Mouse (Mus musculus) midbrain, embryonic 15.5 days (tissue): ENCODE measurements at regions not wholly inside any gene's neighbourhood (a gene's known extent, or its start where the extent isn't known, plus 50 kb on each side); places are given as distances from the start of the nearest gene placed in this dataset.
"Not testable (repeated sequence)": the region's sequence is repeated elsewhere in the genome, so short reads cannot be mapped to it uniquely, and the experiment has no call there.

ENCODE experiments used
- ATAC-seq: fragments of 200-750 bp; cut with Nextera tagmentation; replicated peaks from 2 replicates; pipeline ENCODE4 v1.8.0; 2017; ENCODE audit warnings: moderate TSS enrichment
- H3K27ac ChIP-seq: fragments of 300-500 bp; sonication (generic); 2 replicates; pipeline ENCODE4 v1.5.1; 2015; ENCODE audit warnings: mild to moderate bottlenecking, inconsistent platforms
- H3K27me3 ChIP-seq: fragments of 300-500 bp; sonication (generic); replicated peaks from 2 replicates; pipeline ENCODE4 v1.6.1; 2015; ENCODE audit warnings: inconsistent platforms
- H3K36me3 ChIP-seq: fragments of 300-500 bp; sonication (generic); replicated peaks from 2 replicates; pipeline ENCODE4 v1.6.1; 2015; ENCODE audit warnings: inconsistent platforms
- H3K4me1 ChIP-seq: fragments of 300-500 bp; sonication (generic); 2 replicates; pipeline ENCODE4 v1.6.1; 2015; ENCODE audit warnings: inconsistent platforms
- H3K4me2 ChIP-seq: fragments of 300-500 bp; sonication (generic); 2 replicates; pipeline ENCODE4 v1.6.1; 2015; ENCODE audit warnings: inconsistent platforms, mild to moderate bottlenecking, moderate library complexity
- H3K4me3 ChIP-seq: fragments of 300-500 bp; sonication (generic); 2 replicates; pipeline ENCODE4 v1.5.1; 2015; ENCODE audit warnings: mild to moderate bottlenecking, inconsistent platforms
- H3K9ac ChIP-seq: fragments of 300-500 bp; sonication (generic); 2 replicates; pipeline ENCODE4 v1.6.1; 2015; ENCODE audit warnings: mild to moderate bottlenecking, inconsistent platforms
- H3K9me3 ChIP-seq: fragments of 300-500 bp; sonication (generic); 2 replicates; pipeline ENCODE4 v1.6.1; 2016; ENCODE audit warnings: inconsistent platforms
- WGBS: fragments of 180-500 bp; shearing (Covaris S2); methylation state at CpG from one replicate; pipeline ENCODE4 v1.1.7; 2015; ENCODE audit warnings: mixed read lengths; 5-methylcytosine and 5-hydroxymethylcytosine counted together

DNA sequence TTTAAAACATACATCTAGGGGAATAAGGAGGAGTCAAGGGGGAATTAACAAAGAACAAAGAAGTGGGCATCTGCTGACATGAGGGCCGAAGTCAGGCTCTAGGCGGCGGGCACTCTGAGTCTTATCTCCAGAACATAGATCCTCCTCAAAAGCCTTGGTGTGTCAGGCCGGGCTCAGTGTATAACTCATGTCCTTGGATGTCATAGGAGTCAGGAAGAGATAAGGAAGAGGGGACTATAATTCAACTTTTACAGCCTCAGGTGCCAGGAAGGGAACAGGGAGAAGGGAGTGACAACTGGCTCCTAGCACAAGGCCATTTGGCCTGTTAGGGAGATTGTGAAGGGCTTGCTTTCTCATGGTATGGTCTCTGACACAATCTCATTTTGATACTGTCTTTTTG, 185.9 kb upstream of the Ube2e2 start:
- H3K4me3 ChIP-seq, H3K27me3 ChIP-seq, H3K4me2 ChIP-seq, H3K36me3 ChIP-seq, H3K4me1 ChIP-seq, H3K9me3 ChIP-seq, H3K9ac ChIP-seq, H3K27ac ChIP-seq, ATAC-seq: not testable (repeated sequence)
- 93% methylated on average over 4 of the region's 4 CpGs for WGBS

DNA sequence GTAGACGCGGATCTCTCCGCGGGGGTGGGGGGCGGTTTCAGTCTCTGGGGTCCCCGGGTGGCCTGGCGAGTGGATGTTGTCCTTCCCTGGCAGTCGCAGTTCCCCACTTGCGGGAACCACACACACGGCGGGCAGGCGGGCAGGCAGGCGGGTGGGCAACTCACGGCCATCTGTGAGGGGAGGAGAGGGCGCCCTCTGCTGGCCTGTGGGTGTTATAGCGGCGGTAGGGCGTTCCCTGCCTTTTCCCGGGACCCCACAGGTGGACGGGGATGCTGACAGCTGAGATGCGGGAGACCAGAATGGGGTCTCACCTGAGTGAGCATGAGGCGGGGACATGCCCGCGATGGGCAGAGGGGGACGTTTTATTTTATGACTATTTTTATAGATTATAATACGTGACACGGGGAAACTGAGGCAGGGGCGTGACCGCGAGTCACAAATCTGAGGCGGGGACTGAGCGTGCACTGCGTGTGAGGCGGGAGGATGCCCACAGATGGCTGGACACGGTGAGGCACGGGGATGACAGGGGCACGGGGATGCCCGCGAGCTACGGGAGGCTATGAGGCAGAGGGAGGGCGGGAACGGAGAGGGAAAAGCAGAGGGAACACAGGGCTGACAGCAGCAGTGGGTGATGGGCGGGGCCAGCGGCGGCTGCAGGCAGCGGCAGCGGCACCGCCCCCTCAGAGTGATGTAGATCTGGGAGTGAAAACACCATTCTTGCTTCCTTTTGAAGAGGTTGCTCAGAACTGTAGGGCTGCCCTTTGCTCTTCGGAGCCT, 148.1 kb upstream of the Ube2e2 start:
- peak overlapping the region; percentile 45 for H3K4me3 ChIP-seq
- H3K36me3 ChIP-seq, result no peaks in the 10 kb centered on the region
- H3K27me3 ChIP-seq, result no peaks in the 10 kb centered on the region
- 2% methylated on average over 49 of the region's 49 CpGs for WGBS
- H3K27ac ChIP-seq, result no peak overlapping the region
- H3K4me1 ChIP-seq, result 0 out of 2 replicates have a peak, but pooled peaks cover 4% of the 10 kb centered on the region
- peak overlapping the region; percentile 69 for H3K4me2 ChIP-seq
- H3K9ac ChIP-seq, result peak overlapping the region; percentile 42
- H3K9me3 ChIP-seq, result no peaks in the 10 kb centered on the region
- peak; percentile 95 for ATAC-seq

DNA sequence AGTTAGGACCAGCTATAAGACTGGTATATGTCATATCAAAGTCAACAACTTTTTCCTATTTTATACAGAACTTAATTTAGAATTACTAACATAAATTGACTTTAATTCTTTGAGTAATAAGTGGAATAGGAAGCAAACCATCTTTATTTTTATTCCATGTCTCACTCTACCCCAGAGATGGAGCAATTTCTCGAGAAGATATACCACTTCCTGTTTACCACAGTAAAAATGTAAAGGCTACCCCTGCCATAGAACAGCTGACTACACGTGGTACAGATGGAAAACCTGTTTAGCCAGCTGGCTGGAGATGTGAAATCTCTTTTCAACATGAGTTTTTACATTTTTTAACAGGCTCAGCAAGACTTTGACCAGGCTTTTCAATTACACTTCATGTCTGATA, 126.0 kb upstream of the Ube2e2 start:
- WGBS, result 52% methylated on average over 2 of the region's 2 CpGs

DNA sequence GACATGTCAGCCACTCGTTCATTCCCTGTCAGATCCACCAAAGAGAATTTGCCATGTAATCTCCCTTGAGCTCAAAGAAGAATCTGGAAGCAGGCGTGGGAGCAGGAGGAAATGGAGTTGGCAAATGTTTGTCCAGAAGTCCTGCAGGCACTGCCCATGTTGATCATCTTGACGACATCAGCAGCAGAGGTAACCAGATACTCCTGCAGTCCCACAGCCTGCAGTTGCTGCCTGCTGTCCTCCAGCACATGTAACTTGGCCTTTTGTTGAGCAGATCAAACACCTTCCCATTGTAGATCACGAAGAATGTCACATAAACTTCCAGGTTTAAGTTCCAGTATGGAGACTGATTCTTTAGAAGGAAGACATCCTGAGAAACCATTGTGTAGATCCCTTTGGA, 121.3 kb upstream of the Ube2e2 start:
- ATAC-seq, result no peak
- no peak overlapping the region for H3K27ac ChIP-seq
- 75% methylated on average over 4 of the region's 4 CpGs for WGBS
- no peaks in the 10 kb centered on the region for H3K36me3 ChIP-seq
- H3K27me3 ChIP-seq, result no peaks in the 10 kb centered on the region
- no peaks in the 10 kb centered on the region for H3K9me3 ChIP-seq
- H3K4me3 ChIP-seq, result no peak overlapping the region
- H3K4me1 ChIP-seq, result no peaks in the 10 kb centered on the region
- no peak overlapping the region for H3K4me2 ChIP-seq
- no peak overlapping the region for H3K9ac ChIP-seq

More for the DNA sequence above, 126.0 kb upstream of the Ube2e2 start:
- no peaks in the 10 kb centered on the region for H3K36me3 ChIP-seq
- H3K9ac ChIP-seq, result no peak overlapping the region
- H3K9me3 ChIP-seq, result no peaks in the 10 kb centered on the region
- no peaks in the 10 kb centered on the region for H3K27me3 ChIP-seq
- no peaks in the 10 kb centered on the region for H3K4me1 ChIP-seq
- no peak for ATAC-seq
- no peak overlapping the region for H3K4me3 ChIP-seq
- no peak overlapping the region for H3K27ac ChIP-seq
- no peak overlapping the region for H3K4me2 ChIP-seq

DNA sequence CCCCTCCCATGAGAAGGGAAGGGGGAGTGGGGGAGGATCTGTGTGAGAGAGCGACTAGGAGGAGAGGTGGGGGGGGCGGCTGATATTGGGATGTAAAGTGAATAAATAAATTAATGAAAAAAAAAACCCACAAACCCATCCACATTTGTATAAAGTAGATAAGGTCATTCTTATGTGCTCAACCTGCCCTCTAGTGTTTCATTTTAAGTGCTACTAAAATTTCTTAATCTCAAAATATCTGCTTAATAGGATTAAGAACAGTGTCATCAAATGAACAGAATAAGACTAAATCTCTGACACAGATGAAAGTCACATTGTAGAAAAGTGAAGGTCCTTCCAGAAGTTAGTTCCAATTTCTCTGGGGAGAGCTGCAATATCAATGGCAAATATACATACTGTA, 119.5 kb upstream of the Ube2e2 start:
- not testable (repeated sequence) for H3K27ac ChIP-seq, H3K9ac ChIP-seq, H3K27me3 ChIP-seq, H3K4me1 ChIP-seq, ATAC-seq, H3K4me2 ChIP-seq, H3K9me3 ChIP-seq, H3K4me3 ChIP-seq, H3K36me3 ChIP-seq
- 91% methylated on average over 2 of the region's 2 CpGs for WGBS

DNA sequence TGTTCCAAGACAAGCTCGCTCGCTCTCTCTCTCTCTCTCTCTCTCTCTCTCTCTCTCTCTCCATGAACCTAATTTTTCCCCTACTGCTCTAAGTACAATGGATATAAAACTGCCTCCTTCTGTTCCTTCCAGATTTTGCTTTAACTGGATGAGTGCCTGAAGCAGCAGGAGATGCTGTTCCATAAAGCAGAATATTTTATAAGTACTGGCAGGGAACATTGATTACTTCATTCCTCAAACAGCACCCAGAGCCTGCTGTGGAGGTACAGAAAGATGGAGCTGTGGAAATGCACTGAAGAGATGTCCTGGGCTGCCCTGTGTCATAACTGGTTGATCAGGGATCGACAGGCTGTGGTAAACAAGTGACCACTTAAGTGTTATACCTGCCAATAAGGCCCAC, 89.8 kb upstream of the Ube2e2 start:
- no peak overlapping the region for H3K9ac ChIP-seq
- no peaks in the 10 kb centered on the region for H3K36me3 ChIP-seq
- H3K9me3 ChIP-seq, result no peaks in the 10 kb centered on the region
- no peak overlapping the region for H3K27ac ChIP-seq
- ATAC-seq, result no peak
- no peaks in the 10 kb centered on the region for H3K27me3 ChIP-seq
- no peak overlapping the region for H3K4me2 ChIP-seq
- H3K4me3 ChIP-seq, result no peak overlapping the region
- 86% methylated on average over 3 of the region's 3 CpGs for WGBS
- no peaks in the 10 kb centered on the region for H3K4me1 ChIP-seq

DNA sequence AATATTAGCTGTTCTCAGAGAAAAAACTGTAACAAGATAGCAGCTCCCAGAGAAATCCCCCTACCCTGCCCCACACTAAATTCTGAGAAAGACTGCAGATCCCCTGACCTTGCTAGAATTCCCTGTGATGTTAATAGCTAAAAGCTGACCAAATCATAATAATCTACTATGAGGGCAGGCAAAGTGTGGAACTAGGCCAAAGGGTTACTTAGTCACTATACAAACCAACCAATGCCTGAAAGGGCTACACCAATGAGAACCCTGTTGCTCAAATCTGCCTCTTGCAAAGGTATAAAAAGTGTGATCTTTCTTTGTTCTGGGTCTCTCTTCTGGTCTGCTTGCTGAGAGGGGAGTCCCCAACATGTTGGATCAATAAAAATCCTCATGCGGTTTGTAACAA, 69.8 kb upstream of the Ube2e2 start:
- H3K4me1 ChIP-seq, result no peaks in the 10 kb centered on the region
- H3K9ac ChIP-seq, result no peak overlapping the region
- no peak overlapping the region for H3K4me2 ChIP-seq
- no peaks in the 10 kb centered on the region for H3K36me3 ChIP-seq
- H3K4me3 ChIP-seq, result no peak overlapping the region
- H3K27ac ChIP-seq, result no peak overlapping the region
- H3K9me3 ChIP-seq, result no peaks in the 10 kb centered on the region
- no peaks in the 10 kb centered on the region for H3K27me3 ChIP-seq
- ATAC-seq, result no peak
- 84% methylated on average over 1 of the region's 1 CpGs for WGBS

DNA sequence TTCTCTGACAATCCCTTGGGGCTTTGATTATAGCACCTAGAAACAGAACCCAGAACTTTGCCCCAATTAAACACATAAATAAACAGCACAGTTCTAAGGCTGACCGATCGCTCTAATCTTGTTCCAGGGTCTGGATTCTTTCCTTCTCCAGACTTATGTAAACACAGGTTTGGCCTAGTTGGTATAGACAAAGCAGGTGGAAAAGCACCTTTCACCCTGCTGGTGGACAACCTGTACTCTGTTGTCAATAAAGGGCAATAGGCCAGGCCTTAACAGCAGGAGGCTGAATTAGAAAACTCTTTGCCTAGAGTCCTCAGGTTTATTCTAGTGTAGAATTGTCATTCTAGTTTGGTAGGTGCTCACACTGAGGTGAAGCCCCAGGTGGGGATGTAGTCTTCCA, 69.2 kb upstream of the Ube2e2 start:
- H3K4me2 ChIP-seq, result no peak overlapping the region
- H3K4me1 ChIP-seq, result no peaks in the 10 kb centered on the region
- no peaks in the 10 kb centered on the region for H3K9me3 ChIP-seq
- H3K4me3 ChIP-seq, result no peak overlapping the region
- no peak overlapping the region for H3K27ac ChIP-seq
- no peak for ATAC-seq
- H3K36me3 ChIP-seq, result no peaks in the 10 kb centered on the region
- no peak overlapping the region for H3K9ac ChIP-seq
- 89% methylated on average over 2 of the region's 2 CpGs for WGBS
- no peaks in the 10 kb centered on the region for H3K27me3 ChIP-seq
